Mouse (Mus musculus) CD4-positive, CD25-positive, alpha-beta regulatory T cell, adult 2 months (primary cell): ENCODE measurements around the gene Hivep3.

Experiments
- DNase-seq: peaks from one replicate; pipeline ENCODE4 v3.0.0-alpha.2; 2012; ENCODE audit warnings: low read depth, low spot score

The Hivep3 gene

GRCm38 (mm10) chr4:120082527-120082926, 348.9 kb downstream of the Hivep3 start:
- DNase-seq, result no peak

DNA sequence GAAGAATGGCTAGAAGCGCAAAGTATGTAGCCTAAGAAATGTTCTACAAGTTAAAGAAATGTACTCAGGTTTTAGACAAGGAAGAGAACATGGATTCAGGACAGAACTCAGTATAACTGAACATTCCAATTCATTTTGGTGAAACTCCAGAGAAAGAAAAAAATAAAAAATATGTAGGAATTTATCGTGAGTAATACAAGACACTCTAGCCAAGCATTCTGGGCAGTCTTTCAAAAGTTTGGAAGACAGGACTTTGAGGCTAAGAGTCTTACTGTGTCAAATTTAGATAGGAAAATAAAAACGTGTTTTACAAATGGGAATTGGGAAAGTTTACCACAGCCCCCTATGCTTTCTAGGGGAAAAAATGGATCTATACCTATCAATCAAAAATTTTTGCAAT, 350.1 kb downstream of the Hivep3 start:
- no peak for DNase-seq

DNA sequence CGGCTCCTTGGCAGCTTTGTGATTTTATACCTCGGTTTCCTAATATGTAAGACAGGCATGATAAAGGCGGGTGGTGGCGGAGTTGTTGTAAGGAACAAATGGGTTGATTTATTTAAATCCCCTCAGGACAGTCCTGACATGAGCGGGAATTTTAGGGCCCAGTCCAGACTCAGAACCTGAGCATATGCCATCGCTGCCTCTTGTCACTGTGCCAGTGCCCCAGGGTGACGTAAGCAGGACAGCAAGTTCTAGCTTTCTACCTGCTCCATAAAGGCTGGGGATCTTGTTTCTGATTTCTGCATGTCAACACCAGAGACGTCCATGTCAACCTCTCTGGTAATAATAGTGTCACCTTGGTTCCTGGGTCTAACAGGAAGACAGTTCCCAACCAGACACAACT, 356.0 kb downstream of the Hivep3 start:
- DNase-seq, result no peak

DNA sequence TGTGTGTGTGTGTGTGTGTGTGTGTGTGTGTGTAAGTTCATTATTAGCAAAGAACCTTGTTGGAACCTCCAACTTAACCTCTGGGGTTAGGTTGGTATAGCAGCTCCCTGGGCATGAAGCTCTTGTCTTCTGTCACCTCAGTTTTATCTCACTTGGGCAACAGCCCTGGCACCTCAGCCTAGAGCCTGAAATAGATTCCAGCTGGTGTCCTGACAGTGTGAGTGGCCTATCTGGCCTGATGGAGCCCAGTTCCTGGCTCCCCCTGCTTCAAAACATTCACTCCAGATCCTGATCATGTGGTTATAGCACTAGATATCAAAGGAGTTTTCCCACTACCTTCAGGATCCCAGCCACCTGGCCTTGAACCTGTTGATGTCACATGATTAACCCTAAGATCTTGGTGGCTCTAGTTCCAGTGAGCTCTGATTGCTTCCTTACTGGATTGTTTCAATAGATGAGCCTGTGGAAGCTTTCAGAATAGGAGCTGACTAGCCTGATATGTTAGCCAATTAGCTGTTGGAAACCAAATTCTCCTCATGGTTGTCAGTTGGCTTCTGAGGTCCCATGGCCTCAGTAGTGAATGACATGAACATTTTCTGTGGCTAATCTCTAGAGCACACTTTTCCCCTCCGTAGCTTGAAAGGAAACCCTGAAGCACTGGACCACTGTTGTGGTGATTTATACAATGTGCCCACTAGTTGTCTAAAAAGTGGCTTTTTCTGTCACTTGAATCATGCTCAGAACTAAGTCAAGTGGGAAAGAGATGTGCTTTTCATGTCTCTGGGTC, 358.6 kb downstream of the Hivep3 start:
- no peak for DNase-seq

- DNase-seq, result no peak
Observed at GRCm38 (mm10) chr4:120096935-120097334, 363.4 kb downstream of the Hivep3 start.

DNA sequence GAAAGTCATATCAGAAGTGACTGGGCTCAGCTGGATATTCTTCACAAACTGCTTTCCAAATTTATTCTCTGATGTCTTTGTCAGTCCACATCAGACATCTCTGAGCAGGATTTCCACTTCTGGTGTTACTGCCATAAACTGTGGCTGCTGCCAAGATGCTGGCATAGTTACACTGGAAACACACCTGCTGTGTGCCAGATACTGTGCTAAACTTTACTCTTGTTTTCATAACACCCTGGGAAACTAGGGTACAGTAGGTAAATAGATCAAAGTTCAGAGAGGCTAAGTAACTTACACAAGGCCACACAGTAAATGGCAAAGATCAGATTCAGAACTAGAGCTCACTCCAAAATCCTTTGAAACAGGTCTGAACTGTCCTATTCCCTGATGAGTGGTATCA, 367.6 kb downstream of the Hivep3 start:
- DNase-seq, result no peak

DNA sequence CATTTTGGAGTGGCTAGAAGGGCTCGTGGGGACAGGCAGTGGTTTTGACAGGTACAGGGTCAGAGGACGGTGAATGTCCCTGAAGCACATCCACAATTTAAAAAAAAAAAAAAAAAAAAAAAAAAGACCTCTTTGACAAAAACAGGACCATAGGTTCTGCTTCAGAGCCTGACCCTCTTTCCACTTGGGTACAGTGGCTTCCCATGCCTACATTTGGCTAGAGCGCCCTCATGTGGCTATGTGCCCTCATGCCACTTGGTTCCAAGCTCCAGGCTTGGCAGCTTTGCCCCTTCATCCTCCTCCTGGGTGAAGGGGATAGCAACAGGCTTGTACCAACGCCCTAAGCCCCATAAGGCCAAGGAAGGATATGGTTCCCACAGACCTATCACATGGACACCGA, 371.0 kb downstream of the Hivep3 start:
- peak; percentile 74 for DNase-seq

GRCm38 (mm10) chr4:120106362-120106761, 372.8 kb downstream of the Hivep3 start:
- DNase-seq, result no peak

- no peak for DNase-seq
Observed at GRCm38 (mm10) chr4:120107787-120108186, 374.2 kb downstream of the Hivep3 start.

DNA sequence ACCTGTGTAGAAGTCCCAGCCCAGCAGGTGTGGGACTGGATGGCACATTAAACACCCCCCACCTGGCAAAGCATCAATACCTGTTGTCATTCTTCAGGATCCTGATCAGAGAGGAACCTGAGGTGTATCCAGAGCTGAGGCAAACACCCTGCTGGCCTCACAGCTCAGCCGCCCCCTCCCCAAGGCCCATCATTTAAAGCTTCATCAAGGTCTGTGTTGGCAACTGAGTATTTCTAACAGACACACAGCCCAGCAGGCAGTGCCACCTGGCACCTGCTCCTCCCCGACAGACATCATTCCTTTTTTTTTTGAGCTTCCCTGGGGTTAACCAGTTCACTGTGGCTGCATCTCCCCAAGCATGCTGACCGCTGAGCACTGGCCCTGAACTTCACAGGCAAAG, 381.9 kb downstream of the Hivep3 start:
- DNase-seq, result no peak

GRCm38 (mm10) chr4:120116312-120116711, 382.7 kb downstream of the Hivep3 start:
- DNase-seq, result peak; percentile 15

- peak; percentile 67 for DNase-seq
Observed at GRCm38 (mm10) chr4:120120276-120120675, 386.7 kb downstream of the Hivep3 start.

DNA sequence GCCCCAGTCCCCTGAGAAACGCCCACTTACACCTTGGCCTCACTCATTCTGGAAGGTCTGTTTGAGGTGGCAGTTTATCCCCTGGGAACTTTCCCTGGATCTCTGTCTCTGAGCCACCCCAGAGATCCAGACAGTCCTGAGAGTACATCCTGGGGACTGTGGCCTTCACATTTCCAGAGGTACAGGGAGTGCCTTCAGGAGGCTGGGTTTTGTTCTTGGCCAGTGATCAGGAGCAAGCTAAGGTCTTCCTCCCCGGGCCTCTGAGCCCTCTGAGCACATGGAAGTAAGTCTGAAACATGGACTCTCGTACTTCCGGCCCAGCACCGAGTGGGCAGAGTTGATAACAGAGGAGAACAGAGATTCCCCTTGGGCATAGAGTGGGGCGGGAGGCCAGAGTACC, 391.1 kb downstream of the Hivep3 start:
- no peak for DNase-seq

DNA sequence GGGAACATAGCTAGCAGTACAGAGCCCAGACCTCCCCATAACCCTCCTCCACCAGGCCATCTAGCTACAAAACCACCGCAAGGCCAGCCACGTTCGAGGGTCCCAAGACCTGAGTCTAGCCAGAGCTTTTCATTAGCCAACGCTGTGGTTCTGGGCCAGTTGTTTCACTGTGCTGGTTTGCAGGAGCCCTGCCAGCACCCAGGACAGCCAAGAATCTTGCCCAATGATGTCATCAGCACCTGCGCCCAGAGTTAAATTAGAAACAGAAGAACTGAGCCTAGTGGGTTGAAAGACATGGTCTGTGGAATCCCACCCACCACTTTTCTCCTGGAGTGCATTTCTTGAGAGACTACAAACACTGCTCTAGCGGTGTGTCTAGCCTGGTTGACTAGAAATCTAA, 392.5 kb downstream of the Hivep3 start:
- no peak for DNase-seq

DNA sequence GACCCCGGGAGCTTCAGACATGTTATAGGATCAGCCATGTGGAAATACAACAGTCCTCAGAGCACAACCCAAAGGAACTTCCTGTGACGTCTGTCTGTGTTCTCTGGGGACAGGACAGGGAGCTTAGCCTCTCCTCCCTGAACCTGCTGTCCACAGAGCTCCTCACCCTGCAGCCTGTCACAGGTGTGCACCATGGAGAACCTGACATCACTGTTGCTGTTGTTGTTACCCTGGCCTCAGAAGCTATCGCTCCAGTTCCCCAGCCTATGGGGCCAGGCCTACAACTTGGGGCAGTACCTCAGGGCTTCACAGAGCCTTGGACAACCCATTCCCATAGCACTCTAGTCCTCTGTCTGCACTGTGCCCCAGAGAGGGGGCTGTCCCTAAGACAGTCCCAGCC, 393.7 kb downstream of the Hivep3 start:
- DNase-seq, result no peak

GRCm38 (mm10) chr4:120128033-120128432, 394.4 kb downstream of the Hivep3 start:
- DNase-seq, result no peak

- peak; percentile 71 for DNase-seq
Observed at GRCm38 (mm10) chr4:120129233-120129885, 395.8 kb downstream of the Hivep3 start.

DNA sequence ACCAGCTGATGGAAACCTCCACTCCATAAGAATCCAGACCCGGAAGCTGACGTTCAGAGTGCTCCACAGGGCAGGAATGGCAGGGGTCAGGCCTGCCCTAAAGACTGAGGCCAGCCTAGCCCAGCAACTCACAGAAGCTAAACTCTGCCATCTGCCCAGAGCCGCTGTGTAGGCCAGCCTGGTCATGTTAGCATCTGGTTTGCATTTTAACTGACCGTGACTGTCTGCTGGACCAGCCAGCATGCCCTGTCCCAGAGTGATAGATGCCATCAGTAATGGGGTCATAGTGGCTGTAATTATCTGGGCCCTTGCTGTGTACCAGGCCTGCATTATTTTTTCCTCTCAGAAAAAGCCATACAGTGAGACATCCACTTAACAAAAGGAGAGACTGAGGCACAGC, 397.3 kb downstream of the Hivep3 start:
- no peak for DNase-seq

- DNase-seq, result no peak
Observed at GRCm38 (mm10) chr4:120131441-120132220, 398.0 kb downstream of the Hivep3 start.

GRCm38 (mm10) chr4:120134223-120134622, 400.6 kb downstream of the Hivep3 start:
- no peak for DNase-seq

GRCm38 (mm10) chr4:120141810-120142209, 408.2 kb downstream of the Hivep3 start:
- DNase-seq, result no peak

GRCm38 (mm10) chr4:120142905-120143304, 409.3 kb downstream of the Hivep3 start:
- DNase-seq, result no peak
